Mouse (Mus musculus) liver, postnatal 0 days (tissue): ENCODE results near the gene Ctsll3.
A peak's percentile ranks its signal among the peaks of the same experiment; 100 is the strongest.

Experiments
- CTCF ChIP-seq: sonication (generic); IDR thresholded peaks from 2 replicates; pipeline ENCODE4 v1.5.1; 2016; ENCODE audit warnings: antibody characterized with exemption, low read depth
- EP300 ChIP-seq: IDR thresholded peaks from 2 replicates; pipeline ENCODE4 v1.6.1; 2016; ENCODE audit warnings: antibody characterized with exemption, low read depth, mild to moderate bottlenecking

DNA sequence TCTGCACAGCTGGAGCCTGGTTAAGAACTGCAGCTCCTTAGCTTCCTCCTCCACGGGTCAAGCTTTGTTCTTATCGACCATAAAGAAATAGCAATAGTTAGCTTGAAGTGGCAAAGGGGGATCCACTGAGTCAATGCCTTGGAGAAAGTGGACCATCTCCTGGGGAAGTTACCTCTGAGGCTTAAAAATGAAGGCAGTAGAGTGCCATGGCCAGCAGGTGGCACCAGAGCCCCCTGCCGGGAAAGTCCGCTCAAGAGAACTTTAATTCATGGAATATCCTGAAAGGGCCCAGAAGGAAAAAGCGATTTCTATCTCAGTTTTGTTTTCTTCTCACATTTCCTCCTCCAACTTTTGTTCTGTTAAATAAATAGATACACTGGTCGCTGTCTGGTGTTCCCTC lies 43.5 kb downstream of the Ctsll3 start:
- TF ChIP-seq CTCF: peak; percentile 75
- no peak for TF ChIP-seq EP300
